Mouse (Mus musculus) G1E (cell line): ENCODE measurements at regions not wholly inside any gene's neighbourhood (a gene's known extent, or its start where the extent isn't known, plus 50 kb on each side); places are given as distances from the start of the nearest gene placed in this dataset.

ENCODE experiments used
- ATAC-seq: 2 replicates; pipeline ENCODE4 v1.8.0; 2016; ENCODE audit warnings: mild to moderate bottlenecking; ENCODE audit not compliant: insufficient number of reproducible peaks, poor library complexity, low FRiP score, severe bottlenecking; ENCODE audit errors: extremely low read depth
- DNase-seq: peaks from one replicate; pipeline ENCODE4 v3.0.0; 2012; ENCODE audit warnings: low spot score
- H3K27me3 ChIP-seq: 2 replicates; pipeline ENCODE4 v1.6.1; 2012; ENCODE audit warnings: mild to moderate bottlenecking, low read length, inconsistent platforms; ENCODE audit not compliant: insufficient read depth
- H3K36me3 ChIP-seq: replicated peaks from 2 replicates; pipeline ENCODE3; 2012; ENCODE audit warnings: mild to moderate bottlenecking, inconsistent platforms
- H3K4me1 ChIP-seq: 2 replicates; pipeline ENCODE4 v1.6.1; 2012; ENCODE audit warnings: low read depth, low read length, inconsistent platforms, mixed read lengths; ENCODE audit not compliant: insufficient read depth
- H3K4me3 ChIP-seq: 2 replicates; pipeline ENCODE4 v1.5.1; 2012; ENCODE audit warnings: low read depth, mild to moderate bottlenecking, inconsistent platforms, low read length, moderate library complexity, mixed read lengths
- H3K9me3 ChIP-seq: replicated peaks from 2 replicates; pipeline ENCODE4 v1.6.1; 2012; ENCODE audit warnings: inconsistent platforms
- CTCF ChIP-seq: IDR thresholded peaks from 2 replicates; pipeline ENCODE4 v1.5.1; 2012; ENCODE audit warnings: low read depth, low read length, inconsistent platforms, mixed read lengths
- GATA1 ChIP-seq: IDR thresholded peaks from 2 replicates; pipeline ENCODE4 v1.6.1; 2012; ENCODE audit warnings: borderline replicate concordance, low read length, inconsistent platforms, mixed read lengths
- GATA2 ChIP-seq: IDR thresholded peaks from 2 replicates; pipeline ENCODE4 v1.6.1; 2012; ENCODE audit warnings: low read depth, low read length, inconsistent platforms, borderline replicate concordance
- POLR2AphosphoS5 ChIP-seq: IDR thresholded peaks from 2 replicates; pipeline ENCODE4 v1.6.1; 2012; ENCODE audit warnings: low read depth, low read length, inconsistent platforms; ENCODE audit not compliant: insufficient replicate concordance
- TAL1 ChIP-seq: conservative IDR thresholded peaks from 2 replicates; pipeline ENCODE4 v1.6.1; 2012; ENCODE audit warnings: low read depth, low read length, inconsistent platforms, mixed read lengths

DNA sequence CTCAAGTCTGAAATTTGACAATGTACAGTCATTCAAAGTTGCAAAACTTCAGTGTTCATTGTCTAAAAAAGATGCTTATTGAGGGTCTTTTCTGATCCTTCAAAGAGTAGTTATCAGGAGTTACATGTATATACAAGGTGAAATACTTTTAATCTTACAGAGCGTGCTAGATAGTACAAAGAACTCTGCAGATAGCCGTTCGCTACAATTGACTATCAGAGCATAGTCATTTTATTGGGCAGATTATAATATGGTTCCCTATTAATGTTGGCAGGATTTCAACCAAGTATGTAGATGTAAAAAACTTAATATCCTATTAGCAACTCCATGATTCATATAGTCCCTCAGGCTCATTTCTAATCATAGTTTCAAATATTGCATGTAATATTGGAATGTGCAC lies 1114.7 kb upstream of the Cited2 start:
- H3K4me1 ChIP-seq: no peaks in the 10 kb centered on the region
- DNase-seq (no peak), ATAC-seq (no peak)
- no peaks in the 10 kb centered on the region for H3K9me3 ChIP-seq
- no peak overlapping the region for H3K4me3 ChIP-seq
- H3K27me3 ChIP-seq: no peaks in the 10 kb centered on the region
- TF ChIP-seq CTCF: no peak
- TF ChIP-seq TAL1: no peak
- no peaks in the 10 kb centered on the region for H3K36me3 ChIP-seq

DNA sequence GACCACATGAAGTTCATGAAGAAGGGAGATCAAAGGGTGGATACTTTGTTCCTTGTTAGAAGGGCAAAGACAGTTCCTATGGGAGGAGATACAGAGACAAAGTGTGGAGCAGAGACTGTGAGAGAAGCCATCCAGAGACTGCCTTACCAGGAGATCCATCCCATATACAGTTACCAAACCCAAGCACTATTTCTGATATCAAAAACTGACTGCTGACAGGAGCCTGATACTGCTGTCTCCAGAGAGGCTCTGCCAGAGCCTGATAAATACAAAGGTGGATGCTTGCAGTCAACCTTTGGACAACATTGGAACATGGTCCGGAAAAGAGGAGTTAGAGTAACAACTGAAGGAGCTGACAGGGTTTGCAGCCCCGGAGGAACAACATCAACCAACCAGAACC lies 1104.3 kb upstream of the Cited2 start:
- no peaks in the 10 kb centered on the region for H3K36me3 ChIP-seq
- ATAC-seq: no peak
- no peaks in the 10 kb centered on the region for H3K4me1 ChIP-seq
- no peak overlapping the region for H3K4me3 ChIP-seq
- H3K27me3 ChIP-seq: no peaks in the 10 kb centered on the region
- DNase-seq: no peak
- no peaks in the 10 kb centered on the region for H3K9me3 ChIP-seq
- TF ChIP-seq CTCF: no peak
- TF ChIP-seq GATA2: no peak
- no peak for TF ChIP-seq TAL1
- no peak for TF ChIP-seq GATA1
- TF ChIP-seq POLR2AphosphoS5: no peak

DNA sequence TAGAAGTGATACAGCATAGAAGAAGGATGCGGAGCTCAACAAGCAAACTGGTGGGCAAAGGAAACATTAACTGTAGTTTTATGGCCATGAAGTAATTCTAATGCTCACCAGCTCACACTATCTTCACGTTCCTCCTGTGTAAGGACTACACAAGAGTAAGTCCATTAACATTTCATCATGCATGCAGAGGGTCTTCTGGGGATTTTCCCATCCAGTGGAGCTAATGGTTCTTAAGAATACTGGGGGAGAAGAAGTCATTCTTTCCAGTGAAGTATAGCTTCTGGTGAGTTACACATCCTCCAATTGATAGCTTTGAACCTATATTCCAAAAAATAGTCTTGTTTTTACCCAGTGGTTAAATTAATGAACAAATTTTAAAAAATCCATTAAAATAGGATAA lies 1103.4 kb upstream of the Cited2 start:
- no peaks in the 10 kb centered on the region for H3K4me1 ChIP-seq
- no peaks in the 10 kb centered on the region for H3K9me3 ChIP-seq
- DNase-seq (no peak), ATAC-seq (no peak)
- H3K36me3 ChIP-seq: no peaks in the 10 kb centered on the region
- H3K4me3 ChIP-seq: no peak overlapping the region
- no peaks in the 10 kb centered on the region for H3K27me3 ChIP-seq
- TF ChIP-seq TAL1 (no peak), GATA2 (no peak), CTCF (no peak), GATA1 (no peak)

DNA sequence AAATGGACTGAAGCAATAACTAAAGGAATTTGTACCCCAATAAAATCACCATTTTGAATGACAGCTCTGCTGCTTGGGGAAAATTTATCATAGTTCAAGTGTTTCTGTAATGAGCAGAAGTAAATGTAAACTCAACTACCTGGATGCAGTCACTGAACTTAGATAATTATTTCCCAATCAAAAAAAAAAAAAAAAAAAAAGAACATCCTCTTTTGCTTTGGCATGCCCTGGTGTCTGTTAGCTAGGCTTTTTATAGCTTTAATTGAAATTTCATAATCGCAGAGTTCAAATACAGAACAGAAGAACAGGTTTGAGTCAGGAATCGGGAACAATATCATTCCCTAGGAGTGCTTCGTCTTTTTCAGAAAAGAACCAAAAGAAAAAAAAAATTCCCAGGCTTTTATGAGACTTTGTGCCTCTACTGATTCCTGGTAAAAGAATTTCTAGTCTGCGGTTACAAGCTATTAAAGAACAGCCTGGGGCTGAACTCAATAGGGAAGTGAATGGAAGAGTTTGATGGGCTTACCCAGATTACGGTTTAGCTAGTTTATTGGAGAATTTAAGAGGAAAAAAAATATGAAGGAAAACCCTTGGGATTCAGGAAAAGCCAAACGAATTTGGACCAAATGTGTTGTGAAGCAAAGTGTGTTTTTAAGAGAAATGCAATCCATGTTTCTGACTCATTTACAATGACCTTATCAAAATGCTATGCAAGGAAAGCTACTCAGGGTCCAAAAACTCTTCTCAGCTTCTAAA lies 1102.0 kb upstream of the Cited2 start:
- H3K27me3 ChIP-seq: no peaks in the 10 kb centered on the region
- no peaks in the 10 kb centered on the region for H3K9me3 ChIP-seq
- H3K4me1 ChIP-seq: no peaks in the 10 kb centered on the region
- H3K36me3 ChIP-seq: no peaks in the 10 kb centered on the region
- no peak for DNase-seq
- ATAC-seq: no peak
- no peak overlapping the region for H3K4me3 ChIP-seq
- TF ChIP-seq GATA1: no peak
- no peak for TF ChIP-seq TAL1
- TF ChIP-seq CTCF: no peak

DNA sequence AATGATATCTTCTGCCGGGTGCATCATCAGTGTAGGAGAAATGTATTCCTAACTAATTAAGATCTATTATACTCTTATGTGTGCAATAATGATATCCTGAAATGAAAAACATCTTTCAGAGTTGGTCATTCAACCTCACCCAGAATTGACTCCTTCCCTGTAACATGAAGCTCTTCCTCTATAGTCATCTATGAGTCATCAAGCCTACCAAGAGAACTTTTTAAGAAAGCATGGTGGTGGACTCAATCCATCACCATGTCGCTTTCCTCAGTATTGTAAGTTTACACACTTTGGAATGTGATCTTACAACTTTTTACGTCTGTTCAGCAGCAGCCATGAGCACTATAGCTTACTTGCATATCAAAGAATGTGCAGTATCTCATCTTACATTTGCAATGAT lies 1100.2 kb upstream of the Cited2 start:
- Histone ChIP-seq H3K4me3 (no peak overlapping the region), H3K27me3 (no peaks in the 10 kb centered on the region), H3K36me3 (no peaks in the 10 kb centered on the region), H3K9me3 (no peaks in the 10 kb centered on the region), H3K4me1 (no peaks in the 10 kb centered on the region)
- ATAC-seq: no peak
- no peak for DNase-seq
- no peak for TF ChIP-seq CTCF
- no peak for TF ChIP-seq TAL1

DNA sequence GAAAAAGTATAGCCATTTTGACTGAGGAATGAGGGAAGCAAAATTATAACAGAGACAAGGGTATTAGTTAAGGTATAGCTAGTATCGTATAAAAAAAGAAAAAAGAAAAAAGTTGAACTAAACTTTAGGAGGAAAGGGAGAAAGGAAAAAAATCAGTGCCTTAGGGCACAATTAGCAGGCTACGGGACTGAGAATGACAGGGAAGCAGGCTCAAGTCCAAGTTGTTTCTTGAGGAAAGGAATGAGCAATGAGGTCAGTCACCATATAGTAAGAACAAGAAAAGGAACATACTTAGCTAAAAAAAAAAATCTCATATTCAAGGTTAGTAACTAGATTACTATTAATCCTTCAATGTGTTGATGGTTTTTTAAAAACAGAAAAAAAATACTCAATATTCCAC lies 1089.8 kb upstream of the Cited2 start:
- DNase-seq (no peak), ATAC-seq (no peak)
- H3K4me3 ChIP-seq: no peak overlapping the region
- TF ChIP-seq GATA1: no peak
- no peaks in the 10 kb centered on the region for H3K27me3 ChIP-seq
- H3K36me3 ChIP-seq: no peaks in the 10 kb centered on the region
- no peaks in the 10 kb centered on the region; the same call in 1 of the 2 replicates for H3K4me1 ChIP-seq
- H3K9me3 ChIP-seq: no peaks in the 10 kb centered on the region

DNA sequence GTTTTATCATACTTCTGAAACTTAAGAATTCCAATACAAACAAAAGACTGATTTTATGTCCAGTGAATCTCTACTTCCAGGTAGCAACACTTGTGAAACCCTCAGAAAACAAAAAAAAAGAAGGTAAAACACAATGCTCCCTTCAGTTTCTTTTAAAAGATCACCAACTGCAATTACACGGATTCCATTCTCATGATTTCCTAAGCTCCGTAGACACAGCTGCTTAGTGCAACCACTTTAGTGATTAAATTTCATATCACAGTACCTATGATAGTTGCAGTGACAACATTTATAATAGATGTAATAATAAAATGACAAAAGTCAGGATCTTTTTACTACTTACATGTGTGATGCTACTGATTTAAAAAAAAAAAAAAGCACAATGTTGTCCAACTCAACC lies 1087.6 kb upstream of the Cited2 start:
- TF ChIP-seq CTCF: no peak
- no peak for TF ChIP-seq POLR2AphosphoS5
- no peak for TF ChIP-seq TAL1
- TF ChIP-seq GATA2: no peak
- TF ChIP-seq GATA1: no peak
- no peak overlapping the region for H3K4me3 ChIP-seq
- no peak for ATAC-seq

More for the DNA sequence above, 1087.6 kb upstream of the Cited2 start:
- H3K9me3 ChIP-seq: no peaks in the 10 kb centered on the region
- H3K36me3 ChIP-seq: no peaks in the 10 kb centered on the region
- H3K4me1 ChIP-seq: no peaks in the 10 kb centered on the region; the same call in 1 of the 2 replicates
- no peak for DNase-seq
- no peaks in the 10 kb centered on the region for H3K27me3 ChIP-seq
